Mouse (Mus musculus): ENCODE measurements around the gene Zbtb16. TPM values are rescaled to one million over a fixed set of nuclear protein-coding genes. Genes with fewer than 3 reads are reported as not detected.

The Zbtb16 gene
- polyA plus RNA-seq, 1 experiment: 22.4 TPM

DNA sequence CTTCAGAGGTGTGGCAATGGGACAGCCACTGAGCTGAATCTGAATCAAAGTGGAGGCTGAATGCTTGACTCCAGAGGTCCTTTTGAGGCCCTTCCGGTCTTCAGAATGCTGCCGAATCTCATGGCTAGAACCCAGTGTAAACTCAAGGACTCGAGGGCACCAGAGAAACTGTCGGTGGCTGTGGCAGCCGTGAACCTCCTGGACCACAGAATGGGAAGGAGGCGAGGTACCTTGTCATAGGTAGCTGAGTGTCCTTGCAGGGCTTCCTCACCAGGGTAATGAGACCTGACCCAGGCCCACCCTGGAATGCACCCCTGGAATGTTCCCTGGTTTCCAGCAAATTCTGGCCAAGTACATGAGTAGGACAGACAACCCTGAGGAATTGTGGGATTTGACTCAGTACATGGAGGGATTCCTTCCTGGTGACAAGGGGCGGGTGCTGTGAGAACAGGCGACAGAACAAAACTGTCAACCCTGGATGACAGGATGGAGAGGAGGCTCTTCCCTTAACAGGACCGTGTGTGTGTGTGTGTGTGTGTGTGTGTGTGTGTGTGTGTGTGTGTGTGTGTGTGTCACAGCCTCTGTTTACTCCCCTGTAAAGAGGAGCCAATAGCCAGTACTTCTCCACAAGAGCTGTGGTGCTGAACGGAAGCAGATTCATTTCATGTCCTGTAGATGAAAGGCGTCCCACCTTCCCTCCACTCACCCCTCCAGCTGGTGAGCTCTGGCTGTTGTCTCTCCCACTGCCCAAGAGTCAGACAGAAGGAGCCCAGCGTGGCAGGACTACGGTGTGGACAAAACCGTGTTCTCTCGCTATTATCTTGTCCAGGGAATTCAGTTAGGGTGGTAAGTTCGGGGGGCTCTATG lies 189.0 kb downstream of the Zbtb16 start:
- DNase-seq (ENCODE audit: low read depth): no peak

DNA sequence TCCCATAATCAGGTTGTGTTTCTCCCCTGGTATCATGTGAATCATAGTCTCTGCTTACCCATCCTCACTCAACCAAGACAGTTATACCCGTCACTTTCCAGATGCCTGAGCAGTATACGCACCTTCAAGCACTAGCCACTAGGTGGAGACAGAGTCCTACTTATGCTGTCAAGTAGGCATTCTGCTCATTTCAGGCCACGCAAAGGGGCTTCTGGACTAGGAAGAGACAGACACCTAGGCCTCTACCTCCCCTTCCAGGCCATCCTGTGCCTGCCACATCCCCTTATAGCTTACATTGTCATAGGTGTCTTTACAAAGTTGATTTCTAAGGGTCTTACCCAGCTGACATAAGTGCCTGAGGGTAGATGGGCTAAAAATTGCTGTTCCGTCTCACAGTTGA lies 189.8 kb downstream of the Zbtb16 start:
- DNase-seq (ENCODE audit: low read depth): no peak

DNA sequence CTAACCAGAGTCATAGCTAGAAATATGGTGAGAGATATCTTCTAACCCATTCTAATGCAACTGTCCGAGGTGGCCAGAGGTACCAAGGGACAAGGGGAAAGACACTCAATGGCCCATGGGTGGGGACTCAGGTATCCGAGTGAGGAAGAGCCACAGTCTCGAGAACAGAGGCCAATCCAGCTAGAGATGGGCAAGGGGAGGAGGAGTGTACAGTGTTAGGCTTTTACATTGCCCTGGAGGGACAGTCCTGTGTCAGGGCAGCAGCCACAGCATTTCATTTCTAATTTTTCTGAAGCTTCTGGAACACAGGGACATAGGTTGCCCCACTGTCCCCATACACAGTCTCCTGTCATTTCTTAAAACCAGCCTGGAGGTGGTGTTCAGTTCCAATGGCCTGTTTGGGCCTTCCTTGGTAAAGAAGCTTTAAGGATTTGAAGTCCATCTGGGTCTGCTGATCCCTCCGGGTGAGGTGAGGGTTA lies 190.3 kb downstream of the Zbtb16 start:
- no peak for DNase-seq (ENCODE audit: low read depth)

DNA sequence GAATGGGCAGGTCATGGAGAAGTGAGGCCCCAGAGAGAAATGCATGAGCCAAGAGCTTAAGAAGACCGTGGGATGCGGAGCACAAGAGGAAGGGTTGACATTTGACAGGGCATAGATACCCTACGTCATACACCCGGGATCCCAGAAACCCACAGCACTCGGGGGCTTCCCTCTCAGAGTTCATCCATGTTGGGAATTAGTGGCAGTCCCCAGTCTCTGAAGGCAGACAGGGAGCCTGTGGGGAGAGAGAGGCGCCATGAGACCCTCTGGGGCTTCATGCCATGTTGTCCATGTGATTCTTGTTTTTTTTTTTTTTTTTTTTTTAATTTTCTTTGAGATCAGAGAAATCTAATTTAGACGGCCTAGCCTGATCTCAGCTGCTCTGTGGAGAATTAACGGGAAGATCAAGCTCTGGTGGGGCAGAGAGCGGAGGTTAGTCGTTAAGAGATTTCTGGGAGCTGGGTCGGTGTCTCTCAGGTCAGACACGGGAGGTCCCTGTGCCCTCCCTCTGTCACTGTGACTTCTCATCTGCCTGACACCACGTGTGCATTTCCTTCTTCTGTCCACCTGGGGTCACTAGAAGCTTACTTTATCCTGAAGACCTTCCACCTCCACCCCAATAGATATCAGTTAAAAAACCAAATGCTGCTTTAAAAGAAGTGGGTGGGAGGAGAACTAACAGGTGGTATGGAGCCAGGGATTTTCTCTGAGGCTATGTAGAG lies 190.9 kb downstream of the Zbtb16 start:
- DNase-seq (ENCODE audit: low read depth): no peak

DNA sequence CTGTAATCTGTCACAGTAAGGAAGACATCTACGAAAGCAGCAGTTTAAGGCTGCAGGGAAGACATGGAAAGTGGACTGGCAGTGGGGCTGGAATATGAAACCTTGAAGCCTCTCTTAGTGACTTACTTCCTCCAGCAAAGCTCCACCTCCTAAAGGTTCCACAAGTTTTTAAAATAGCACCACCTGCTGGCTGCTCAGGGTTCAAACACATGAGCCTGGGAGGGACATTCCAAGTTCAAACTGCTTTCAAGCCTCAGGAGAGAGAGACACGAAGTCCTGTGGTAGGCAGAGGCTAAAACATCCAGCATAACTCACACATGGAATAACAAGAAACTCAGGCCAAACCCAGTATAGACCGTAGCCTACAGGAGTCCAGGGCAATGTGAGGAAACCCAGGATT lies 191.6 kb downstream of the Zbtb16 start:
- DNase-seq (ENCODE audit: low read depth): no peak

DNA sequence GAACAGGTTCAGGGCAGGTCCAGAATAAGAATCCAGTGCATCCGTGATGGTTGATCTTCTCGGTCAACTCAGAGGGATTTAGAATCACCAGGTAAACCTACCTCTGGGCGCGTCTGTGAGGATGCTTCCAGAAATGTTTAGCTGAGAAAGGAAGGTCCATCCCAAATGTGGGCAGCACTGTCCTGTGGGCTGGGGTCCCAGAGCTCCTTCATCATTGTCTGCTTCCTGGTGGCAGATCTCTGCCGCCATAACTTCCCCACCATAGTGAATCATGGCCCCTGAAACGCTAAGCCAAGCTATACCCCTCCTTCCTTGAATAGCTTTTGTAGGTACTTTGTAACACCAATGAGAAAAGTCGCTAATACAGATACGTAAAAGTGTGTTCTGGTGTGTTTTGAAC lies 194.4 kb downstream of the Zbtb16 start:
- no peak for DNase-seq (ENCODE audit: low read depth)

DNA sequence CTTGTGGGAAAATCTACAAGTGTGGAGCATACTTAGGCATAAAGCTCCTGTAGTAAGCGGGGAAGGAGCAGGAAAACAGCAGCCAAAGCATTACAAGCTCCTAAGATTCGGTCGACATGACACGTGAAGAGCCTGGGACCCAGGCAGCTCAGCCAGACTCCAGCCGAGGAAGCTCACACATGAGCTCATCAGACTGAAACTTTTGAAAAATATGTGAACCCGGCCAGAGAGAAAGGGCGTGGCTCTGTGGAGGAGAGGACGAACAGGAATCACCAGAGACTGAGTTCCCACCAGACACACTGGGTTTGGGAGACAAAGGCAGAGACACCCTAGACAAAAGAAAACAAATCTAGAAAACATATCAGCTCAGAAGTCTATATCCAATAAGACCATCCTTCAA lies 195.1 kb downstream of the Zbtb16 start:
- DNase-seq (ENCODE audit: low read depth): no peak

DNA sequence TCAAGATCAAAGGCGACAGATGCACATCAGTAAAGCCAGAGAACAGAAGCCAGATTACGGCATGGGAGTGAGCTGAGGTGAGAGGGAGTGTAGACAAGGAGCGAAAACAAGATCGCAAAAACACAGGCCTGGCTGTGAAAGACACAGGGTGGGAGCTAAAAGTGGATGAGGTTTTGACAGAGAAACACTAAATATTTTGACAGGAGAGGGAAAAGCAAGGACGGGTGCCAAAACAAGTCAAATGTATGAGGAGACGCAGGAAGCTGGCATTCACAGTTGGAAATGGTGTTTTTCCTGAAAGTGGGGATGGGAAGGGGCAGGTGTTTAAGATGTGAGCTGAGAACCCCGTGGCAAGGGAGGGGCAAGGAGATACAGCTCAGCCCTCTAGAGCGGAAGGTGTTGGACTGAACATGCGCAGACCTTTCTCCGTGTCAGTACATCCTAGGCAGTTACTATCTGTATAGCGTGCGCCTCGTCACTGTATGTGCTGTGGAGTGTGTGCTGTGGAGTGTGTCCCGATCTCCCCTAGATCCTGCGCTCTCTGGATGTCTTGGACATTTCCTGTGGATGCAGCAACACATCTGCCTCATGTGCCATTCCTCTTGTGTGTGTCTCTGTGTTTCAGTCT lies 197.7 kb downstream of the Zbtb16 start:
- DNase-seq (ENCODE audit: low read depth): no peak

DNA sequence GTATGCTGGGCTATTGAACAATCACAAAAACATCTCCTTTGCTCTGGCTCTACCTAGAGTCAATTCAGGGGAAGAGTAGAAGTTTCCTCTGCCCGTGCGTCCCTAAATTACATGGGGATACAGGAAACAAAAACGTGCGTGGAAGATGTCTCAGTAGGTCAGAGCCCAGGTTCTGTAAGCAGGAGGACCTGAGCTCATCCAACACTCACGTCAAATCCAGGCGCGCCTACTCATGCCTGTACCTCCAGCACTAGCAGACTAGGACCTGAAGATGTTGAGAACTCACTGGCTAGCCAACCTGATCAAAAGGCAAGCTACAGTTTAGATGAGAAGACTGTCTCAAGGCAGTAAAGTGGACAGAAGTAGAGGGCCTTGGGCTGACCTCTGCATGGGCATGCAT lies 198.9 kb downstream of the Zbtb16 start:
- DNase-seq (ENCODE audit: low read depth): no peak

DNA sequence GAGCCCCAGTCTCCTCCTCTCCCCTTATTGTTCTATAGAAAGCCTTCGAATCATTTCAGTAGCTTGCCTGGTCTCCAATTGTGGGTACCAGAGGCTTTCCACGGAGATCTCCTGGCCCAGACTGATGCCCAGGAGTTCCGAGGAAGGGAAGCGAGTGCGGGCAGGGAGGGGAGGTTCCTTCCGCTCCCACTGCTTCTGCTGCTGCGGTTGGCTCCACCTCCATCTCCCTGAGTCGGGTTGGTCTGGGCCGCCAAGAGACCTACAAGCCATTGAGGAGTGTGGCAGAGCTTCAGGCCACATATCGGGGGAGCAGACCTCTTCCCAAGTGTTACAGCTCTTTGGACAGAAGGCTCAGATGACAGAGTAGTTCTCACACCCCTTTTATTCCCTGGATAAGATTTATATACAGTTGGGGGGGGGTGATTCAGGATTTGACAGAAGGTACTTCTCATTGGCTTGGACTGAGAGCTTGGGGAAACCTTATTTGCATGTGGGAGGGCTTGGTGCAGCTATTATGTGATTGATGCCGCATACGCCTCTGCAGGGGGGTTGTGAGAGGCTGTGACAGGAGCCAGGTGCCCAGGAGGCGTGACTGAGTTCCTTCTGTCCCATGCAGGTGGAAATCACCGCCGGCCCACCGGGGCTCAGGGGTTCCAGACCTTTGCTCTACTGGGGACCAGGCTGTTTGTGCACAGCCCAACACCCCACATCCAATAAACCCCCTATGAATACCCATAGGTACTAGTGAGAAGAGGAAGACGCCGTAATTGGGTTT lies 200.3 kb downstream of the Zbtb16 start:
- DNase-seq (ENCODE audit: low read depth): no peak

DNA sequence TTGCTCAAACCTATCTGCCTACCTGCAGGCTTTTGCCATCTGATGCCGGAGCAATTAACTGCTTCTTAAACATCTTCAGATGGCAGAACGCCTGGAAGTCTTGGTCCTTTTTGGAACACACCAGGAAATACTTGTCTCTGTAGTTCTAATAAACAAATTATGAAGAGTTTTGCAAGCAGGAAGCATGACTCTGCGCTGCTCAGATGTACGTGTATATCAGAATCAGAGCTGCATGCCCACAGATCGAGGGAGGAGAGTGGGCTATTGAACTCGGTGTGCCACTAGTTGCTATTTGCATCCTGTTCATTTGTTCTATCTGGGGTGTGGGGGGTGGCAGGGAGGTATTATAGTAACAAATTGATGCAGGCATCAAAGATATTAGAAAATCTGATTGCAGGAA lies 202.9 kb downstream of the Zbtb16 start:
- DNase-seq (ENCODE audit: low read depth): no peak

DNA sequence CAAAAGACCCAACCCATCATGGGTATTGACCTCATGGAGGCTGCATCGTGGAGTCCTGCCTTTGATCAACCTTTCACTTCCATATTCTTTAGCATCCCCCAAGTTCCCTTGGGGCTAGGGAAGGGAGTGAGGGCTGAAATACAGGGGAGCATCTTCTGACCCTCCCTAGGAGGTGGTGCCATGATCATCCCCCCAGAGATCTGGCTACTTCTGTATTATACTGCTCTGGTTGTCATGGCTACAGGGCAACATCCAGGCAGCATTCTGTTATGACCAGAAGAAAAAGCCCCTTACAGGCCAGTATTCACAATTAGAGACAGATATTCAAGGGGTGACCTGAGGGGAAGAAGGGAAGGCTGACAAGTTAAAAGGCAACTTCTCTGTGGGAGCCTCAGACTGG lies 216.8 kb downstream of the Zbtb16 start:
- DNase-seq (ENCODE audit: low read depth): no peak

DNA sequence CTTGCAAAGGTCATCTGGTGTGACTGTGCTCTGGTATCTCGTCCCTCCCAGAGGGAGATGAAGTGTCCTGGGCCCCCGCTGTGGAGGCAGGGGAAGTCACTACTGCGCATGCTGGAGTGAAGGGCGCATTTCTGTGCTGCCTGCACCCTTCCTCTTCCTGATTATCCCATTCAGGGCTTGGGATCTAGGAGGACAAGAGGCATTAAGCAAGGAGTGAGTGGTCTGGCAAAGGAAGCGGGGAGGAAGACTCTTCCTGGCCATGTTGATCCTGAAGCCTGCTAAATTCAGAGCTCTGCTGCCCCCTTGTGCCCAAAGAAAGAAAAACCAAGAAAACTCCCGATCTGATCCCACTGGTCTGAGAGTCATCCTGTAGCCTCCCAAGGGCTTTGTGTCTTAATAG lies 217.4 kb downstream of the Zbtb16 start:
- peak; percentile 49 for DNase-seq (ENCODE audit: low read depth)

DNA sequence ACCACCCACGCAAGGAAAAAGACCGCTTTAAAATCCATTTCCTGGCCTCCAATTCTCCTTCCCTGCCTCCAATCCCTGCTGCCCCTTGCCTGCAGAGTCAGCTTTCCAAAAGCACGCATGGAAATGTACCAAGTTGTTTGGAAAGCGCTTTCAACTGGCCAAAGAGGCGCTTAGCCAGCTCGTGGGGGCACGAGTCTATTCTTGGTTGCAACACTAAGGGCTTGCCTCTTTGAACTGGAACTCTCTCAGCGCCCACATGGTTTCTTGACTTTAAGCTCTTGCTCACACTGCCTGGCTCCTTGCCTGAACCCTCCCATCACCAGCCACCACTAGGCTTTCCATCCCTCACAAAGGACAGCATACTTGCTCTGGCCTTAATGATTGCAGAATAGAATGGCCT lies 217.9 kb downstream of the Zbtb16 start:
- DNase-seq (ENCODE audit: low read depth): peak; percentile 94

DNA sequence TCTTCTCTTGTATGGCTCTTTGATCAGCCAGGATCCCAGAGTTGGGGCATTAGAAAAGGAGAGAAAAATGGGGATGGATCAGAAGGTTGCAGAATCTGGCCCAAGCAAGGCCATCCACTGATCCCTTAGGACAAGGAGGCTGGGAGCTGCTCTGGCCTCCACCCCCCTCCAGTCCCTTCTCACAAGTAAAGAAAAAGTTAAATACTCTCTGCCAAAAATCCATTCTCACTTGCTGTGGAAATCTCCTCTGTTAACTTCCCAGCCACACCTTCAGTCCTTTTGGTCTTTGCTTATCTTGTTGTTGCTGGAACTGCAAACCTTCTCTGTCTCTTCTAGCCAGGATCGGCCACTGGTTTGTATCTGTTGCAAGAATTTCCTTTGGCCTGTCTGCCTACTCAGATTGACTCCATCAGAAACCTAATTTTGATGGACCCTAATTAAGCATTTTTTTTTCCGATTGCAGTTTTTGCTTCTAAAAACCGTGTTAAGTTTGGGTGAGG lies 218.5 kb downstream of the Zbtb16 start:
- DNase-seq (ENCODE audit: low read depth): no peak

DNA sequence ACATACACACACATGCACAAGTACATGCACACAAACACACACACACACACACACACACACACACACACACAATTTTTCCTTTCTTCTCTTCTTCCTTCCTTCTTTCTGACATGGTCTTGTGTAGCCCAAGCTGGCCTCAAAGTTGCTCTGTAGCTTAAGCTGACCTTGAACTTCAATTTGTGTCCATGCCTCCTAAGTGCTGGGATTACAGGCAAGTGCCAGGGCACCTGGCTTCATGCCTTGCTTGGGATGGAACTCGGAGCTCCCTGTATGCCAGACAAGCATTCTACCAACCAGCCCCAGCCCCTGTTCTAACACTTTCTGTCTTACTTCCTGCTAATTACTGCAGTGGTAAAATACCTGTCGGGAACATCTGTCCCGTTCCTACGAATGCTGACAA lies 222.8 kb downstream of the Zbtb16 start:
- no peak for DNase-seq (ENCODE audit: low read depth)

DNA sequence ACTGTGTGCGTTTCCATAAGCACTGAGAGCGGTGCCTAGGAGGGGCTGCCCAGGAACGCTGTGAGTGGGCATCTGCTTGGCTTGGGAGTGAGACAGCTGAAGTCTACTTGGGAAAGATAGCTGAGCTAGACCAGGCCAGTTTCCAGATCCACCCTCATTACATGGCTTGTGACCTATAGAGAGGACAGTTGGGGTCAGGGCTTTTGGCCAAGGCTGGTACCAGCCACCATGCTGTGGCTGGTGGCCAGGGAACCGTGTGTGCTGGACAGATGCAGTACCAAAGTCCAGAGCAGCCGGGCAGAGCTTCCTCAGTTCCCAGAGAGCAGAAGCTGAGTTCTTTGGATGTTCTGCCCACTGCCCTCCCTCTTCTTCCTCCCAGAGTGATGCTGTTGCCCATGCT lies 223.5 kb downstream of the Zbtb16 start:
- DNase-seq (ENCODE audit: low read depth): no peak

DNA sequence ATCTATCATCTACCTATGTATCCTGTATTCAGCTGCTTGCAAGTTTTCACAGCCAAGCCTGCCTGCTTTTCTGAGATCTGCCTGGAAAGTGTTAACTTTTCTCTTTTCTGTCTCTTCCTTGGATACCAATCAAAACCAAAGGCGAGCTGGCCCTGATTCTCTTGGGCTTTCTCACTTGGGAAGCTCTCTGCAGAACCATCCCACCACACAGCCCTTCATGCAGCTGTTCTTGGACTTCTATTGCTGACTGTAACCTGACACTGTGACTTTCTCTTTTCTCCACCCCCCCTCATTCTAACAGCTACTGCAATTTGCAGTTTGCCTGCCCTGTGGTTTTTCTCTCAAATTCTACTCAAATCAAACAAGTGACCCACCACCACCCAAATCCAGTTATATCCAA lies 225.0 kb downstream of the Zbtb16 start:
- no peak for DNase-seq (ENCODE audit: low read depth)

DNA sequence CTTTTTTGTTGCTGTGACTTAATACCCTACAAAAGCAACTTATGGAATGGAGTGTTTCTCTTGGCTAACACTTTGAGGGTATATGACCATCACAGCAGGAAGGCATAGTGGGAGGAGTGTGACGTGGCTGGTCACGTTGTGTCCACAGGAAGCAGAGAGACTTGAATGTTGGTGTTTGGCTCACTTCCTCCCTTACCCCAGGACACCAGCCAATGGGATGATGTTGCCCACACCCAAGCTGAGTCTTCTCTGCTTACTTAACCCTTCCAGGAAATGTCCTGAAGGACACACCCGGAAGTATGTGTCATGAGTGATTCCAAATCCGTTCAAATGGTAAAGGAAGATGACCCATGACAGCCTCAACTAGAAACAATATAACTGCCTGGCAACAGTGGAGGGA lies 226.3 kb downstream of the Zbtb16 start:
- no peak for DNase-seq (ENCODE audit: low read depth)

DNA sequence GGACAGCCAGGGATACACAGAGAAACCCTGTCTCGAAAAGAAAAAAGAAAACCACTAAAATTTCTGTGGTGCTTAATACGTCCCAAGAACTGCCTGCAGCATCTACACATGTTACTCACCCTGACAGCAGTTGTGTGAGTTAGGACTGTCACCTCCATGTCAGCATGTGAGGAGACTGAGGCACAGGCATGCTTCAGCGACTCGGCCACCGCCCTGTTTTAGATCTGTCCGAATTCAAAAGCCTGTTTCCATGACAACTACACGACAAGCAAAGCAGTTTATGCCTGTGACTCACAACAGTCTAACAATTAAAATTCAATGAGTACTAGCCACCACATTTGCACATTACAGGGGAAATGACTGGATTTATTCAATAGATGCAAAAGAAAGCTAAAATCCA lies 228.6 kb downstream of the Zbtb16 start:
- DNase-seq (ENCODE audit: low read depth): no peak

DNA sequence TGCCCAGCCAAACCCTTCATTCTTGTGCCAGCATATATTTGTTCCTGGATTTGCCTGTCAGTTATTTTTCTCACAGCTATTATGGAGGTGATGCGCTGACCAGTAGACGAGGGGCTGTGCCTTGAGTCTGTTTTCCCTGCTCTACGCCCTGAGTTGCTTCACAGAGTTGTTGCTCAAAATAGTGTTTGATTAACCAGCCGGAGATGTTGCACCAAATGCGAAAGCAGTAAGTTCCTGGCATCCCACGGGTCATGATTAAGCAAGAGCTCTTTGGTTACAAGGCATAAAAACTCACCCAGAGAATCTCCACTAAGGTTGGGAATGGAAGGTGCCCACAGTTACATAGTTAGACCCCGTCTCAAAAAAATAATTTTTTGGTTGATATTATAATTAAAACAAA lies 229.9 kb downstream of the Zbtb16 start:
- peak; percentile 41 for DNase-seq (ENCODE audit: low read depth)

DNA sequence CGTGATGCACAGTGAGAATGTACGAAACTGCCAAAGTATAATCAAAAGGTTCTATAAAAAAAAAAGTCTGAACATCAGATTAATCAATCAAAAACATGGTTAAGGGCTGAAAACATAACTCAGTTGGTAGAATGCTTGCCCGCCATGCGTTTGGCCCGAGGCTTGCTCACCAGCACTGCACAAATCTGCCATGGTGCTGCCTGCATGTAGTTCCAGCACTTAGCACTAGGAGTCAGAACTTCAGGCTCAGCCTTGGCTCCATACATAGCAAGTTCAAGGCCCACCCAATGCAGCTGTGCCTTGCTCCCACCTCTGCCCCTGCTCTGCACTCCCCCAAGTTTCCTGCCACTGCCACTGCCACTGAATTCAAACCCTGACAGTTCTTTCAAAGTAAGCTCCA lies 230.3 kb downstream of the Zbtb16 start:
- no peak for DNase-seq (ENCODE audit: low read depth)
